Mouse (Mus musculus): Measurements from ENCODE around the gene Efr3b. TPM values are rescaled to one million over a fixed set of nuclear protein-coding genes. Genes with fewer than 3 reads are reported as not detected.

Gene Efr3b
- polyA plus RNA-seq, 1 experiment from 2014 or later: 1.1 TPM

GRCm38 (mm10) chr12:4065498-4065897, 26.8 kb upstream of the Efr3b start:
- no peak overlapping the region for H3K4me3 ChIP-seq (ENCODE audit: low read depth, low read length)
- no peaks in the 10 kb centered on the region for H3K36me3 ChIP-seq (ENCODE audit: insufficient read depth, low read length)
- no peaks in the 10 kb centered on the region for H3K4me1 ChIP-seq (ENCODE audit: insufficient read depth, low read depth, low read length)
- DNase-seq (ENCODE audit: low spot score) (no peak), ATAC-seq (no peak)
- no peak overlapping the region for H3K4me2 ChIP-seq (replicated peaks; ENCODE audit: low read depth, low read length)
- H3K27ac ChIP-seq (ENCODE audit: low read length): no peak overlapping the region
- TF ChIP-seq EP300 (IDR thresholded peaks at IDR 0.05) (no peak), CTCF (IDR thresholded peaks at IDR 0.05) (no peak)
- WGBS: 81% methylated on average over 2 of the region's 2 CpGs
- H3K9ac ChIP-seq (replicated peaks; ENCODE audit: low read depth): no peak overlapping the region
- H3K27me3 ChIP-seq (replicated peaks; ENCODE audit: insufficient read depth, low read length): no peaks in the 10 kb centered on the region
- no peaks in the 10 kb centered on the region for H3K9me3 ChIP-seq (ENCODE audit: low read length)

- no peak for ATAC-seq
Observed at GRCm38 (mm10) chr12:4059683-4060082, 21.0 kb upstream of the Efr3b start.

GRCm38 (mm10) chr12:4058321-4058720, 19.6 kb upstream of the Efr3b start:
- TF ChIP-seq EP300 (IDR thresholded peaks at IDR 0.05): no peak
- no peak for TF ChIP-seq CTCF (IDR thresholded peaks at IDR 0.05)
- no peaks in the 10 kb centered on the region for H3K27me3 ChIP-seq (replicated peaks; ENCODE audit: insufficient read depth, low read length)
- H3K4me1 ChIP-seq (ENCODE audit: insufficient read depth, low read depth, low read length): no peaks in the 10 kb centered on the region
- H3K27ac ChIP-seq (ENCODE audit: low read length): no peak overlapping the region
- no peak overlapping the region for H3K4me2 ChIP-seq (replicated peaks; ENCODE audit: low read depth, low read length)
- no peak overlapping the region for H3K9ac ChIP-seq (replicated peaks; ENCODE audit: low read depth)
- no peak overlapping the region for H3K4me3 ChIP-seq (ENCODE audit: low read depth, low read length)
- WGBS: 47% methylated on average over 9 of the region's 9 CpGs
- no peak for DNase-seq (ENCODE audit: low spot score)
- no peaks in the 10 kb centered on the region for H3K9me3 ChIP-seq (ENCODE audit: low read length)
- H3K36me3 ChIP-seq (ENCODE audit: insufficient read depth, low read length): no peaks in the 10 kb centered on the region
- no peak for ATAC-seq

More at GRCm38 (mm10) chr12:4059683-4060082, 21.0 kb upstream of the Efr3b start:
- no peak for DNase-seq (ENCODE audit: low spot score)
- H3K9ac ChIP-seq (replicated peaks; ENCODE audit: low read depth): no peak overlapping the region
- no peaks in the 10 kb centered on the region for H3K9me3 ChIP-seq (ENCODE audit: low read length)
- H3K36me3 ChIP-seq (ENCODE audit: insufficient read depth, low read length): no peaks in the 10 kb centered on the region
- no peak overlapping the region for H3K4me2 ChIP-seq (replicated peaks; ENCODE audit: low read depth, low read length)
- no peak overlapping the region for H3K4me3 ChIP-seq (ENCODE audit: low read depth, low read length)
- H3K4me1 ChIP-seq (ENCODE audit: insufficient read depth, low read depth, low read length): no peaks in the 10 kb centered on the region
- H3K27me3 ChIP-seq (replicated peaks; ENCODE audit: insufficient read depth, low read length): no peaks in the 10 kb centered on the region
- 89% methylated on average over 4 of the region's 4 CpGs for WGBS
- H3K27ac ChIP-seq (ENCODE audit: low read length): no peak overlapping the region
- TF ChIP-seq EP300 (IDR thresholded peaks at IDR 0.05) (no peak), CTCF (IDR thresholded peaks at IDR 0.05) (no peak)

- Histone ChIP-seq H3K9me3 (ENCODE audit: low read length) (no peaks in the 10 kb centered on the region), H3K9ac (replicated peaks; ENCODE audit: low read depth) (no peak overlapping the region), H3K4me2 (replicated peaks; ENCODE audit: low read depth, low read length) (no peak overlapping the region), H3K36me3 (ENCODE audit: insufficient read depth, low read length) (no peaks in the 10 kb centered on the region), H3K4me3 (ENCODE audit: low read depth, low read length) (no peak overlapping the region), H3K27ac (ENCODE audit: low read length) (no peak overlapping the region), H3K27me3 (replicated peaks; ENCODE audit: insufficient read depth, low read length) (no peaks in the 10 kb centered on the region), H3K4me1 (ENCODE audit: insufficient read depth, low read depth, low read length) (no peaks in the 10 kb centered on the region)
- ATAC-seq (no peak), DNase-seq (ENCODE audit: low spot score) (no peak)
- WGBS: 28% methylated on average over 4 of the region's 4 CpGs
- TF ChIP-seq EP300 (IDR thresholded peaks at IDR 0.05): no peak
- TF ChIP-seq CTCF (IDR thresholded peaks at IDR 0.05): no peak
Observed at GRCm38 (mm10) chr12:4054845-4055244, 16.1 kb upstream of the Efr3b start.

- H3K36me3 ChIP-seq (ENCODE audit: insufficient read depth, low read length): no peaks in the 10 kb centered on the region
- WGBS: 64% methylated on average over 3 of the region's 3 CpGs
Observed at GRCm38 (mm10) chr12:4053643-4054042, 14.9 kb upstream of the Efr3b start.

GRCm38 (mm10) chr12:4050861-4051425, 12.2 kb upstream of the Efr3b start:
- no peak for ATAC-seq
- WGBS: 56% methylated on average over 9 of the region's 9 CpGs
- TF ChIP-seq CTCF (IDR thresholded peaks at IDR 0.05): no peak
- TF ChIP-seq EP300 (IDR thresholded peaks at IDR 0.05): no peak
- Histone ChIP-seq H3K27me3 (replicated peaks; ENCODE audit: insufficient read depth, low read length) (no peaks in the 10 kb centered on the region), H3K4me1 (ENCODE audit: insufficient read depth, low read depth, low read length) (no peaks in the 10 kb centered on the region), H3K4me3 (ENCODE audit: low read depth, low read length) (no peak overlapping the region), H3K9me3 (ENCODE audit: low read length) (no peaks in the 10 kb centered on the region), H3K9ac (replicated peaks; ENCODE audit: low read depth) (no peak overlapping the region), H3K36me3 (ENCODE audit: insufficient read depth, low read length) (no peaks in the 10 kb centered on the region), H3K4me2 (replicated peaks; ENCODE audit: low read depth, low read length) (no peak overlapping the region), H3K27ac (ENCODE audit: low read length) (no peak overlapping the region)
- no peak for DNase-seq (ENCODE audit: low spot score)

More at GRCm38 (mm10) chr12:4053643-4054042, 14.9 kb upstream of the Efr3b start:
- TF ChIP-seq EP300 (IDR thresholded peaks at IDR 0.05): no peak
- TF ChIP-seq CTCF (IDR thresholded peaks at IDR 0.05): no peak
- no peak for ATAC-seq
- no peak overlapping the region for H3K27ac ChIP-seq (ENCODE audit: low read length)
- no peak for DNase-seq (ENCODE audit: low spot score)
- H3K27me3 ChIP-seq (replicated peaks; ENCODE audit: insufficient read depth, low read length): no peaks in the 10 kb centered on the region
- H3K4me2 ChIP-seq (replicated peaks; ENCODE audit: low read depth, low read length): no peak overlapping the region
- no peak overlapping the region for H3K4me3 ChIP-seq (ENCODE audit: low read depth, low read length)
- no peak overlapping the region for H3K9ac ChIP-seq (replicated peaks; ENCODE audit: low read depth)
- H3K4me1 ChIP-seq (ENCODE audit: insufficient read depth, low read depth, low read length): no peaks in the 10 kb centered on the region
- H3K9me3 ChIP-seq (ENCODE audit: low read length): no peaks in the 10 kb centered on the region

- no peak overlapping the region for H3K4me3 ChIP-seq (ENCODE audit: low read depth, low read length)
- no peaks in the 10 kb centered on the region for H3K4me1 ChIP-seq (ENCODE audit: insufficient read depth, low read depth, low read length)
- no peak overlapping the region for H3K9ac ChIP-seq (replicated peaks; ENCODE audit: low read depth)
- DNase-seq (ENCODE audit: low spot score) (no peak), ATAC-seq (no peak)
- H3K4me2 ChIP-seq (replicated peaks; ENCODE audit: low read depth, low read length): no peak overlapping the region
- no peak overlapping the region for H3K27ac ChIP-seq (ENCODE audit: low read length)
- no peaks in the 10 kb centered on the region for H3K36me3 ChIP-seq (ENCODE audit: insufficient read depth, low read length)
- no peaks in the 10 kb centered on the region for H3K9me3 ChIP-seq (ENCODE audit: low read length)
- TF ChIP-seq CTCF (IDR thresholded peaks at IDR 0.05): no peak
- no peak for TF ChIP-seq EP300 (IDR thresholded peaks at IDR 0.05)
- 33% methylated on average over 6 of the region's 6 CpGs for WGBS
- H3K27me3 ChIP-seq (replicated peaks; ENCODE audit: insufficient read depth, low read length): no peaks in the 10 kb centered on the region
Observed at GRCm38 (mm10) chr12:4048031-4048430, 9.3 kb upstream of the Efr3b start.
